Mouse (Mus musculus) testis, adult 2 months (tissue): ENCODE measurements around the gene Zfyve28. TPM values are rescaled to one million over a fixed set of nuclear protein-coding genes. Genes with fewer than 3 reads are reported as not detected.

Experiments used
- H3K27ac ChIP-seq: fragments of 200-500 bp; 2 replicates; pipeline ENCODE4 v1.5.1; 2012; ENCODE audit warnings: low read depth, low read length; ENCODE audit not compliant: control insufficient read depth, insufficient read depth
- H3K27me3 ChIP-seq: fragments of 200-500 bp; 2 replicates; pipeline ENCODE4 v1.6.1; 2012; ENCODE audit warnings: mild to moderate bottlenecking, low read length, moderate library complexity; ENCODE audit not compliant: control insufficient read depth, insufficient read depth
- H3K36me3 ChIP-seq: fragments of 200-500 bp; 2 replicates; pipeline ENCODE4 v1.6.1; 2012; ENCODE audit warnings: mild to moderate bottlenecking, low read length; ENCODE audit not compliant: control insufficient read depth, insufficient read depth
- H3K4me1 ChIP-seq: fragments of 200-500 bp; 2 replicates; pipeline ENCODE4 v1.6.1; 2012; ENCODE audit warnings: low read length; ENCODE audit not compliant: control insufficient read depth, insufficient read depth
- H3K4me3 ChIP-seq: fragments of 200-500 bp; 2 replicates; pipeline ENCODE4 v1.5.1; 2012; ENCODE audit warnings: low read depth, mild to moderate bottlenecking, low read length, moderate library complexity, mixed read lengths; ENCODE audit not compliant: control insufficient read depth
- CTCF ChIP-seq: fragments of 200-500 bp; IDR thresholded peaks from 2 replicates; pipeline ENCODE4 v1.5.1; 2012; ENCODE audit warnings: low read depth, mild to moderate bottlenecking, inconsistent platforms, low read length, moderate library complexity; ENCODE audit not compliant: control insufficient read depth, insufficient read depth, insufficient replicate concordance
- POLR2A ChIP-seq: fragments of 200-500 bp; IDR thresholded peaks from 2 replicates; pipeline ENCODE4 v1.6.1; 2012; ENCODE audit warnings: low read depth, mild to moderate bottlenecking, inconsistent platforms, low read length, moderate library complexity; ENCODE audit not compliant: control insufficient read depth
- polyA plus RNA-seq: library from polyadenylated mRNA; depleted of rRNA; stranded (reverse); fragments of >200 nt; gene quantifications from 2 replicates; pipeline ENCODE4 v1.2.3, GENCODE M21; 2012

Zfyve28 gene
- polyA plus RNA-seq, 1 experiment, result 2.5 TPM

DNA sequence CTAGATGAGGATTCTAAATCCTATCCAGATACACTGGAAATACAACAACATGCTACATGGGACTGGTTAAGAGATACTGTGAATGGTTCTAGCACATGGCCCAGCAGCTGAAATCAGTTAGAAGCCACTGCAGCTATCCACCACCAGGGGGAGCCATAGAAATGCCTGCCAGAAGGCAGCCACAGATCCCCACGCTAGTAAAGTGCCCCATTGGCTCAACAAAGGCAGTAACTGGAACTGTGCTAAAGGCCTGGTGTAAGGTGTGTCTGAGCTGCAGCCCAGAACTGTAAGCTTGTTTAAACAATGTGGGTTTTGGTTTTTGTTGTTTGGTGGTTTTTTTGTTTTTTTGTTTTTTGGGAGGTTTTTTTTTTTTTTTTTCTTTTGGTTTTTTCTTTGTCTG lies 78.0 kb downstream of the Zfyve28 start:
- H3K36me3 ChIP-seq, result no peaks in the 10 kb centered on the region
- TF ChIP-seq POLR2A (no peak), CTCF (peak; percentile 88)
- peaks cover 2% of the 10 kb centered on the region; the same call in 1 of the 2 replicates for H3K4me1 ChIP-seq
- no peak overlapping the region for H3K4me3 ChIP-seq
- H3K27me3 ChIP-seq, result no peaks in the 10 kb centered on the region
- H3K27ac ChIP-seq, result no peak overlapping the region

- TF ChIP-seq POLR2A, result no peak
- TF ChIP-seq CTCF, result no peak
- Histone ChIP-seq H3K36me3 (no peaks in the 10 kb centered on the region), H3K4me1 (peaks cover 2% of the 10 kb centered on the region; the same call in 1 of the 2 replicates), H3K27ac (no peak overlapping the region), H3K4me3 (no peak overlapping the region), H3K27me3 (no peaks in the 10 kb centered on the region)
Measured at GRCm38 (mm10) chr5:34207503-34207902, 80.7 kb downstream of the Zfyve28 start.

DNA sequence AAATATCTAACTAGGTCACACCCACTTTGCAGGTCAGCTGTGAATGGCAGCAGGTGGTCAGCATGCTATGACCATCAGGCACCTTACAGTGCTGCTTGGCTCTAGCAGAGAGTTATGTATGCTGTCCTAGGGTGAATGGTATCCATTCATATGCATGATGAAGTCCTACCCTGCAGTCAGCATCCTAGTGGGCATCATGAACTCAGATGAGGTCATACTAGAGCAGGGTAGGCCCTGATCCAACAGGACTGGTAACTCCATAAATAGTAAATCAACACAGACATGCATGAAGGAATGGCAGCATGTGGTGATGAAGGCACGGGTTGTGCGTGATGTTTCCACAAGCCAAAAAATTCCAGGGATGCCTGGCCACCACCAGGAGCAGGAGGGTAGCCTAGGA lies 82.5 kb downstream of the Zfyve28 start:
- Histone ChIP-seq H3K4me1 (peaks cover 2% of the 10 kb centered on the region; the same call in 1 of the 2 replicates), H3K27ac (no peak overlapping the region), H3K4me3 (no peak overlapping the region), H3K36me3 (no peaks in the 10 kb centered on the region), H3K27me3 (no peaks in the 10 kb centered on the region)
- no peak for TF ChIP-seq CTCF
- no peak for TF ChIP-seq POLR2A

DNA sequence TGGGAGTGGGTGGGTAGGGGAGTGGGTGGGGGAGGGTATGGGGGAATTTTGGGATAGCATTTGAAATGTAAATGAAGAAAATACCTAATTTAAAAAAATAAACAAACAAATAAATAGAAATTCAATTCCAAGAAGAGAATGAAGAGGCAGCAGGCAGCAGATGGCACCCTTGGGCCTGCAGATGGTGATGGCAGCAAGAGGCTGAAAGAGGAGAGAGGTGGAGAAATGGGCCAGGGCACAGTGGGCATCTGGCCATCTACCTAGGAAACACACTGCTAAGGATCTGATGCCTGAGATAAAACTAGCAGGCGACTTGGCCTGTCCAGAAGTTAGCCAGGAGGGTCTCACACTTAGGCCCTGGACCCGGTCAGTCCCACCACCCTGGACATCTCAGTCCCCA lies 83.3 kb downstream of the Zfyve28 start:
- H3K36me3 ChIP-seq, result no peaks in the 10 kb centered on the region
- no peak overlapping the region for H3K4me3 ChIP-seq
- H3K27me3 ChIP-seq, result no peaks in the 10 kb centered on the region
- peaks cover 2% of the 10 kb centered on the region; the same call in 1 of the 2 replicates for H3K4me1 ChIP-seq
- no peak overlapping the region for H3K27ac ChIP-seq
- no peak for TF ChIP-seq CTCF
- no peak for TF ChIP-seq POLR2A

- Histone ChIP-seq H3K27ac (no peak overlapping the region), H3K4me1 (no peaks in the 10 kb centered on the region), H3K27me3 (no peaks in the 10 kb centered on the region), H3K4me3 (no peak overlapping the region), H3K36me3 (no peaks in the 10 kb centered on the region)
- TF ChIP-seq POLR2A (no peak), CTCF (no peak)
Measured at GRCm38 (mm10) chr5:34202006-34202405, 86.2 kb downstream of the Zfyve28 start.

- H3K36me3 ChIP-seq, result no peaks in the 10 kb centered on the region
- no peak for TF ChIP-seq CTCF
- TF ChIP-seq POLR2A, result no peak
- H3K4me3 ChIP-seq, result no peak overlapping the region
- no peak overlapping the region for H3K27ac ChIP-seq
- H3K4me1 ChIP-seq, result no peaks in the 10 kb centered on the region
- no peaks in the 10 kb centered on the region for H3K27me3 ChIP-seq
Measured at GRCm38 (mm10) chr5:34201396-34201795, 86.9 kb downstream of the Zfyve28 start.

GRCm38 (mm10) chr5:34198615-34199014 lies 89.6 kb downstream of the Zfyve28 start:
- Histone ChIP-seq H3K4me3 (no peak overlapping the region), H3K4me1 (no peaks in the 10 kb centered on the region), H3K27me3 (no peaks in the 10 kb centered on the region), H3K36me3 (no peaks in the 10 kb centered on the region), H3K27ac (no peak overlapping the region)
- no peak for TF ChIP-seq CTCF
- no peak for TF ChIP-seq POLR2A

DNA sequence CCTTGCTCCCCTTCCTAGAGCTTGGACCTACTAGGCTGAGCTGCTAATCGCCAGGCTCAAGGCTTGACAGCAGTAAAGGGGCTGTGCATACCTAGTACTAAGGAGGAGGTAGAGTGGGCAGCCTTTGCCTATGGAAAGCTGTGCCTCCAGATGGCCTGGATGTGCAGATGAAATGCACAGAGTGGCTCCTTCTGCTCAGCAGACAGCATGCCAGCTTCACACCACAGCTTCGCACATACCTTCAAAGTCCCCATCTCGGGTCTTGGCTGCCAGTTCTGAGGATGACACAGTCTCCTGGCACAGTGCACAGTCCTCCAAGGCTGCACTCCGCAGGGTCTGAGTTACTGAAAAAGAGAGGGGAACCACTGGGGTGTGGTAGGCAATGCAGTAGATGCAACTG lies 91.0 kb downstream of the Zfyve28 start:
- Histone ChIP-seq H3K4me3 (no peak overlapping the region), H3K4me1 (no peaks in the 10 kb centered on the region), H3K27ac (no peak overlapping the region), H3K27me3 (no peaks in the 10 kb centered on the region), H3K36me3 (no peaks in the 10 kb centered on the region)
- TF ChIP-seq POLR2A (no peak), CTCF (no peak)
